Mouse (Mus musculus): ENCODE data around the gene Kctd12.

Gene Kctd12

DNA sequence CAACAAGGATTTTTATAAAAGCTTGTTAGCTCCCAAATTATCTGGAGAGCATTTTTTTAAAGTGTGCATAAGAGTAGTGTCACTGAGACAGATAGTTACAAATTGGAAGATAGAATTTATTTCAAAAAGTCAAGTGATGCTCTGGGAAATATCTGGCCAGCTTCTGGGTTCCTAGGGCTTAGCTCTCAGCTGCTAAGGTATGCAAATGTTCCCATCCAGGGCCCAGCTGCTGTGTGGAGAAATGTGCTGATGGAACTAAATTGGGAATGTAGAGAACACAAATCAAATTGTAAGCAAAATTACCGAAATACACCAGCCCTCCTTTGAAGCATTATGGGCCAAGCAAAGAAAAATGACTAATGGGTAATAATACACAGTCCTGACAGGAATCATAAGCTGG, 16.6 kb downstream of the Kctd12 start:
- no peak for DNase-seq (ENCODE audit: extremely low read depth, low read depth)

- DNase-seq (ENCODE audit: extremely low read depth, low read depth) = no peak
These were observed 20.4 kb downstream of the Kctd12 start for GRCm38 (mm10) chr14:102962019-102962418.

- no peak for DNase-seq (ENCODE audit: extremely low read depth, low read depth)
These were observed 28.9 kb downstream of the Kctd12 start for GRCm38 (mm10) chr14:102953511-102953910.

GRCm38 (mm10) chr14:102951974-102952373, 30.5 kb downstream of the Kctd12 start:
- DNase-seq (ENCODE audit: extremely low read depth, low read depth) = no peak

- DNase-seq (ENCODE audit: extremely low read depth, low read depth) = no peak
These were observed 34.6 kb downstream of the Kctd12 start for GRCm38 (mm10) chr14:102947796-102948195.

DNA sequence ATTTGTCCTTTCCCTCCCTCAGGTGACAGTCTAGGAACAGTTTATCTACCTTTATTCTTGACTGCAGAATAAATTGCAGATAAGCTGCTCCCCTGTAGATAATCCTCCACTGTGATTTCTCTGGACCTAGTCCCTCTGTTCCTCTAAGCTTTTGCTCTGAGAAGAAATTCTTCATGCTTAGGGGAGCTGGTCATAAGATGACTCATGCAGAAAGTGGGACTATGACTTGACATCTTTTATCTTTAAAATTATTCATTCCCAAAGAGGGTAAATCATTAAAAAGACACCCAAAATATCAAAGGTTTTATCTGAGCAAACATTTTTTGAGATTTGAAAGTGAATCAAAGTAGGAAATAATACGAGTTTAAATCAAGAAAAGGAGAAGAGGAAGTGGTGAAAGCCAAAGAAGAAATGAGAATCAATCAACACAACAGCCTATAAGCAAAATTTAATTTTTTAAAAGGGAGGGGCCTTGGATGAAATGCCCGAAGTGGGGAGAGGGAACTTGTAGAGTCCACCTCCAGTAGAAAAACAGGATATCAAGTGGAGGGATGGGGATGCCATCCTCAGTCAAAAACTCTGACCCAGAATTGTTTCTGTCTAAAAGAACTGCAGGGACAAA, 40.1 kb downstream of the Kctd12 start:
- no peak for DNase-seq (ENCODE audit: extremely low read depth, low read depth)

GRCm38 (mm10) chr14:102934878-102935277, 47.6 kb downstream of the Kctd12 start:
- DNase-seq (ENCODE audit: extremely low read depth, low read depth) = no peak

DNA sequence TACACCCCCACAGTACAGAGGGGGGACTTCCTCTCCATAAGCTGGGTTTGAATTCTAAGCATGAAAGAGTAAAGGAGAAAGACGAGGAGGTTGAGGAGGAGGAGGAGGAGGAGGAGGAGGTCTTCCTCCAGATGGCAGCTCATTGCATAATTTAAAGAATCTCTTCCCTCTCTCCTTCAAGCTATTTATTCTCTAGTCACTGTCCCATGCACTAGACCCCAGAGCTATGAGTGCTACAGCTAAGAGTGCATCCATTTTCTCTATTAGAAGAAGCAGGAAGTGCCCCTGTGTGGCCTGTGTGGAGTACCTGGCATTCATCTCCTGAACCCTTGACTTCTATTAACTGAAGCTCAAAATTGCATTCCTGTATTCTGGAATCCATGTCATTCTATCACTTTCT, 51.5 kb downstream of the Kctd12 start:
- no peak for DNase-seq (ENCODE audit: extremely low read depth, low read depth)

- no peak for DNase-seq (ENCODE audit: extremely low read depth, low read depth)
These were observed 52.9 kb downstream of the Kctd12 start for GRCm38 (mm10) chr14:102929545-102929944.

DNA sequence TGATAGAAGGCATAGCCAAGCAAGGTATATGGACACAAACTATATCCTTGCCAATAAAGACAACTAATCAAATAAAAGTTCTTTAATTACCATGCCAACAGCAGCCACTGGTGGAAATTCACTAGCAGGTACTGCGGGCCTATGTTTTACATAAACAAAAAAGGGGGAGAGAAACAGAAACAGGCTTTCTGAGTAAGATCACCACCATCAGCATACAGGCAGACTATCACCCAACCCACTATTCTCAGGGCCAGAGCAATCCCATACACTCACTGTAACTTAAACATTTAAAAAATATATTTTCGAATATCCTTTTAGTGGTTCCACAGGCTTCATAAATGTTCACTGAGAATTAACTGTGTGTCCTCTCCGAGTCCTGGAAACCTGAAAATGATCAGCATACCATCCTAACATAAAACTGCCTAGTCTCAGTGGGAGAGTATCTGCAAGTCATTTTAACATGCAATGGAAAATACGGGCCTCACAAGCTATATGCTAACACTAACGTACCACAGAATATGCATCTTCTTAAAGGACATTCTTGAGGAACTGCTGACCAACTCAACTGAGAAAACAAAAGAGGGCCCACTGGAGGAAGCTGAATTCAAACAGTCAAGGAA, 54.5 kb downstream of the Kctd12 start:
- DNase-seq (ENCODE audit: extremely low read depth, low read depth) = no peak

Measured in MEL-GATA-1-ER (cell line).